Mouse (Mus musculus): ENCODE data around the gene Dok5. TPM values are rescaled to one million over a fixed set of nuclear protein-coding genes. Genes with fewer than 3 reads are reported as not detected.

Gene Dok5
- polyA plus RNA-seq, 1 experiment from 2014 or later, result 57.8 TPM

- WGBS, result 67% methylated on average over 10 of the region's 10 CpGs
- H3K9me3 ChIP-seq (replicated peaks; ENCODE audit: control insufficient read depth, low read length, poor library complexity, severe bottlenecking), result no peaks in the 10 kb centered on the region
- H3K36me3 ChIP-seq (ENCODE audit: control insufficient read depth, insufficient read depth, low read length), result no peaks in the 10 kb centered on the region
- H3K4me1 ChIP-seq (ENCODE audit: control insufficient read depth, insufficient read depth, low read length), result peaks cover 27% of the 10 kb centered on the region
- H3K9ac ChIP-seq (ENCODE audit: low read depth, low read length), result no peak overlapping the region
- H3K27me3 ChIP-seq (ENCODE audit: control insufficient read depth, insufficient read depth, low read depth, low read length), result no peaks in the 10 kb centered on the region
- no peak overlapping the region; the same call in 1 of the 2 replicates for H3K27ac ChIP-seq (ENCODE audit: low read length)
- H3K4me2 ChIP-seq (ENCODE audit: low read length), result no peak overlapping the region
- ATAC-seq, result no peak
- H3K4me3 ChIP-seq (ENCODE audit: low read depth, low read length), result no peak overlapping the region
These were observed 20.7 kb downstream of the Dok5 start for GRCm38 (mm10) chr2:170752191-170752850.

- WGBS, result 51% methylated on average over 2 of the region's 2 CpGs
- no peak for ATAC-seq
- H3K27me3 ChIP-seq (ENCODE audit: control insufficient read depth, insufficient read depth, low read depth, low read length), result no peaks in the 10 kb centered on the region
- H3K36me3 ChIP-seq (ENCODE audit: control insufficient read depth, insufficient read depth, low read length), result no peaks in the 10 kb centered on the region
- H3K9me3 ChIP-seq (replicated peaks; ENCODE audit: control insufficient read depth, low read length, poor library complexity, severe bottlenecking), result no peaks in the 10 kb centered on the region
- H3K27ac ChIP-seq (ENCODE audit: low read length), result no peak overlapping the region
- no peak overlapping the region for H3K9ac ChIP-seq (ENCODE audit: low read depth, low read length)
- no peak overlapping the region for H3K4me3 ChIP-seq (ENCODE audit: low read depth, low read length)
- peaks cover 30% of the 10 kb centered on the region for H3K4me1 ChIP-seq (ENCODE audit: control insufficient read depth, insufficient read depth, low read length)
- no peak overlapping the region for H3K4me2 ChIP-seq (ENCODE audit: low read length)
These were observed 24.2 kb downstream of the Dok5 start for GRCm38 (mm10) chr2:170755817-170756216.

DNA sequence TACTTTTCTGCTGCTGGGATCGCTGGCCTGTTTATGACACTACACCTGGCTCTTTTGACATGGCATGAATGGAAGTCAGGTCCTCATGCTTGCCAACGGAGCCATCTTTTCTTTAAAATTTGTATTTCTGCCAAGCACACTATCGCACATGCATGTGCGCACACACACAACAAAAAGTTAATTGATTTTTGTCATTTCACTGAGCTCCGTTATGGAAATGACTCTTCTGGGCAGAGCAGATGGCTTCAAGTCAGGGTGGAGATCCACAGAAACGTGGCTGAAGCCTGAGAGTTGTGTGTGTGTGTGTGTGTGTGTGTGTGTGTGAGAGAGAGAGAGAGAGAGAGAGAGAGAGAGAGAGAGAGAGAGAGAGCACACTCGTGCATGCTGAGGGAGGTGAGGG, 25.1 kb downstream of the Dok5 start:
- ATAC-seq, result no peak
- Histone ChIP-seq H3K27ac (ENCODE audit: low read length) (peak overlapping the region; percentile 70), H3K9ac (ENCODE audit: low read depth, low read length) (no peak overlapping the region), H3K27me3 (ENCODE audit: control insufficient read depth, insufficient read depth, low read depth, low read length) (no peaks in the 10 kb centered on the region), H3K9me3 (replicated peaks; ENCODE audit: control insufficient read depth, low read length, poor library complexity, severe bottlenecking) (no peaks in the 10 kb centered on the region), H3K4me2 (ENCODE audit: low read length) (no peak overlapping the region), H3K4me1 (ENCODE audit: control insufficient read depth, insufficient read depth, low read length) (peaks cover 30% of the 10 kb centered on the region), H3K36me3 (ENCODE audit: control insufficient read depth, insufficient read depth, low read length) (no peaks in the 10 kb centered on the region), H3K4me3 (ENCODE audit: low read depth, low read length) (no peak overlapping the region)
- 53% methylated on average over 7 of the region's 7 CpGs for WGBS

DNA sequence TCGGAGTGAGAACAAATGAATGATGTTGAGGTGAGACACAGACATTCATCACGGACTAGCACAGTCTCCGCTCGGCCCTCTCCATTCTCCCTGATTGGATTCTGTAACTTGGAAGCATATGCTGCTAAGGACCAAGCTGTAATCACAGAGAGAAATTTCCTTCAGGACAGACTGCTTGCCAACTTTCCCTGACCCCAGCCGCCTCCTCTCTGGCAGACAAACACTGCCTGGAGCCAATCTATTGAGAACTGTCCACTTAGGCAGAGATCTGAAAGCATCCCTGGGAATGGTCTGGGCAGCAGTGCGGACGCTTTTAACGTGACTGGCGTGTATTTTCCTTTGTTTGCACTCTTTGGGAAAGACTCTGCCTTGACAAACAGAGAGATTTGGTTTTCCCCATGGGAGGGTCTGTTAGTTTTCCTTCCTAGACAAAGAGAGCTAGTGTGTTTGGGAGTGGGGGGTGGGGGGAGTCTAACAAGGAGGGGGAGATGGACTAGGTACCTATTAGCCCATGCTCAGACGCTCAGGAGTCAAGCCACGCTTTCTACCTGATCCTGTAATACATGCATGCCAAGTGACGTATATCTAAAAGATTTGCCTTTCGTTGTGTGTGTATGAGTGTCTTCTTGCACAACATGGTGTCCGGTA, 25.7 kb downstream of the Dok5 start:
- peaks cover 24% of the 10 kb centered on the region for H3K4me1 ChIP-seq (ENCODE audit: control insufficient read depth, insufficient read depth, low read length)
- no peak overlapping the region for H3K4me3 ChIP-seq (ENCODE audit: low read depth, low read length)

GRCm38 (mm10) chr2:170758201-170758600, 26.6 kb downstream of the Dok5 start:
- H3K9me3 ChIP-seq (replicated peaks; ENCODE audit: control insufficient read depth, low read length, poor library complexity, severe bottlenecking), result no peaks in the 10 kb centered on the region
- peak; percentile 46; the same call in 1 of the 2 replicates for ATAC-seq
- H3K4me1 ChIP-seq (ENCODE audit: control insufficient read depth, insufficient read depth, low read length), result peaks cover 20% of the 10 kb centered on the region
- 69% methylated on average over 5 of the region's 5 CpGs for WGBS
- H3K36me3 ChIP-seq (ENCODE audit: control insufficient read depth, insufficient read depth, low read length), result no peaks in the 10 kb centered on the region
- no peaks in the 10 kb centered on the region for H3K27me3 ChIP-seq (ENCODE audit: control insufficient read depth, insufficient read depth, low read depth, low read length)
- H3K4me3 ChIP-seq (ENCODE audit: low read depth, low read length), result no peak overlapping the region
- H3K9ac ChIP-seq (ENCODE audit: low read depth, low read length), result no peak overlapping the region
- no peak overlapping the region for H3K4me2 ChIP-seq (ENCODE audit: low read length)
- 0 out of 2 replicates have a peak overlapping the region, but pooled peaks have one; percentile 70 for H3K27ac ChIP-seq (ENCODE audit: low read length)

More for the DNA sequence above, 25.7 kb downstream of the Dok5 start:
- peak overlapping the region; percentile 17; the same call in 1 of the 2 replicates for H3K4me2 ChIP-seq (ENCODE audit: low read length)
- H3K9me3 ChIP-seq (replicated peaks; ENCODE audit: control insufficient read depth, low read length, poor library complexity, severe bottlenecking), result no peaks in the 10 kb centered on the region
- no peaks in the 10 kb centered on the region for H3K36me3 ChIP-seq (ENCODE audit: control insufficient read depth, insufficient read depth, low read length)
- WGBS, result 29% methylated on average over 14 of the region's 14 CpGs
- peak; percentile 68 for ATAC-seq
- peak overlapping the region; percentile 10; the same call in 1 of the 2 replicates for H3K9ac ChIP-seq (ENCODE audit: low read depth, low read length)
- H3K27ac ChIP-seq (ENCODE audit: low read length), result peak overlapping the region; percentile 70
- H3K27me3 ChIP-seq (ENCODE audit: control insufficient read depth, insufficient read depth, low read depth, low read length), result no peaks in the 10 kb centered on the region

- no peak overlapping the region for H3K4me3 ChIP-seq (ENCODE audit: low read depth, low read length)
- H3K9me3 ChIP-seq (replicated peaks; ENCODE audit: control insufficient read depth, low read length, poor library complexity, severe bottlenecking), result no peaks in the 10 kb centered on the region
- H3K4me2 ChIP-seq (ENCODE audit: low read length), result no peak overlapping the region
- H3K36me3 ChIP-seq (ENCODE audit: control insufficient read depth, insufficient read depth, low read length), result no peaks in the 10 kb centered on the region
- H3K27ac ChIP-seq (ENCODE audit: low read length), result no peak overlapping the region
- no peaks in the 10 kb centered on the region for H3K27me3 ChIP-seq (ENCODE audit: control insufficient read depth, insufficient read depth, low read depth, low read length)
- no peak for ATAC-seq
- H3K9ac ChIP-seq (ENCODE audit: low read depth, low read length), result no peak overlapping the region
- peaks cover 5% of the 10 kb centered on the region; the same call in 1 of the 2 replicates for H3K4me1 ChIP-seq (ENCODE audit: control insufficient read depth, insufficient read depth, low read length)
- WGBS, result 85% methylated on average over 3 of the region's 3 CpGs
These were observed 33.1 kb downstream of the Dok5 start for GRCm38 (mm10) chr2:170764704-170765103.

DNA sequence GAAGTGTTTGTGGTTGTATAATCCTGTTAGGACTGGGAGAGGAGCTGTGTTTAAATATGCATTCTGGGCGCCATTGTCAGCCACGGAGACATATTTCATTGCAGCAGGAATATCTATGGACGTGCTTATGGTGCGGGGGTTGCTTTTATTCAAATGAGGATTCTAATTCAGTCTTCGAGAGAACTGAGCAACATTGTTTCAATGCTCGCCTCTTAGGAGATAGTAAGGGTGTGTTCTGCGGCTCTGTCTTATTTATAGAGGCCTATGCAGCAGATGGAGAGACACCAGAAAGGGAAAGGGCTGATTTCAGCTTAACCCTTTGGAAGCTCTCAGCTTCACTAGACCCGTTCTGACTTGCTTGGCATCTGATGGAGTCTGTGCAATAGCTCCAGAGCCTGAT, 35.6 kb downstream of the Dok5 start:
- no peak for ATAC-seq
- H3K36me3 ChIP-seq (ENCODE audit: control insufficient read depth, insufficient read depth, low read length), result no peaks in the 10 kb centered on the region
- no peaks in the 10 kb centered on the region for H3K9me3 ChIP-seq (replicated peaks; ENCODE audit: control insufficient read depth, low read length, poor library complexity, severe bottlenecking)
- no peak overlapping the region for H3K9ac ChIP-seq (ENCODE audit: low read depth, low read length)
- no peak overlapping the region for H3K4me3 ChIP-seq (ENCODE audit: low read depth, low read length)
- H3K4me2 ChIP-seq (ENCODE audit: low read length), result no peak overlapping the region
- H3K27ac ChIP-seq (ENCODE audit: low read length), result peak overlapping the region; percentile 40
- no peaks in the 10 kb centered on the region for H3K27me3 ChIP-seq (ENCODE audit: control insufficient read depth, insufficient read depth, low read depth, low read length)
- H3K4me1 ChIP-seq (ENCODE audit: control insufficient read depth, insufficient read depth, low read length), result peaks cover 11% of the 10 kb centered on the region
- 32% methylated on average over 8 of the region's 8 CpGs for WGBS

GRCm38 (mm10) chr2:170768699-170769098, 37.1 kb downstream of the Dok5 start:
- H3K4me2 ChIP-seq (ENCODE audit: low read length), result no peak overlapping the region
- H3K4me1 ChIP-seq (ENCODE audit: control insufficient read depth, insufficient read depth, low read length), result peaks cover 20% of the 10 kb centered on the region
- no peak overlapping the region for H3K4me3 ChIP-seq (ENCODE audit: low read depth, low read length)
- no peak for ATAC-seq
- H3K9ac ChIP-seq (ENCODE audit: low read depth, low read length), result no peak overlapping the region
- H3K27me3 ChIP-seq (ENCODE audit: control insufficient read depth, insufficient read depth, low read depth, low read length), result no peaks in the 10 kb centered on the region
- no peak overlapping the region for H3K27ac ChIP-seq (ENCODE audit: low read length)
- no peaks in the 10 kb centered on the region for H3K36me3 ChIP-seq (ENCODE audit: control insufficient read depth, insufficient read depth, low read length)
- WGBS, result 82% methylated on average over 6 of the region's 6 CpGs
- no peaks in the 10 kb centered on the region for H3K9me3 ChIP-seq (replicated peaks; ENCODE audit: control insufficient read depth, low read length, poor library complexity, severe bottlenecking)

GRCm38 (mm10) chr2:170771555-170771954, 39.9 kb downstream of the Dok5 start:
- Histone ChIP-seq H3K4me3 (ENCODE audit: low read depth, low read length) (no peak overlapping the region), H3K9ac (ENCODE audit: low read depth, low read length) (no peak overlapping the region), H3K4me2 (ENCODE audit: low read length) (no peak overlapping the region), H3K36me3 (ENCODE audit: control insufficient read depth, insufficient read depth, low read length) (no peaks in the 10 kb centered on the region), H3K4me1 (ENCODE audit: control insufficient read depth, insufficient read depth, low read length) (peaks cover 20% of the 10 kb centered on the region), H3K27me3 (ENCODE audit: control insufficient read depth, insufficient read depth, low read depth, low read length) (no peaks in the 10 kb centered on the region), H3K9me3 (replicated peaks; ENCODE audit: control insufficient read depth, low read length, poor library complexity, severe bottlenecking) (no peaks in the 10 kb centered on the region), H3K27ac (ENCODE audit: low read length) (no peak overlapping the region)
- ATAC-seq, result no peak
- 0% methylated on average over 1 of the region's 1 CpGs for WGBS

Data from midbrain, embryonic 16.5 days (tissue).